Mouse (Mus musculus) cerebellum, adult 2 months (tissue): ENCODE data around the gene Tek.

Experiments
- CTCF ChIP-seq: fragments of 200-500 bp; IDR thresholded peaks from 2 replicates; pipeline ENCODE4 v1.5.1; 2011; ENCODE audit warnings: low read depth, mild to moderate bottlenecking, control low read depth, low read length, moderate library complexity, borderline replicate concordance; ENCODE audit not compliant: insufficient read depth
- POLR2A ChIP-seq: fragments of 200-500 bp; IDR thresholded peaks from 2 replicates; pipeline ENCODE4 v1.6.1; 2011; ENCODE audit warnings: low read length, control low read depth, borderline replicate concordance; ENCODE audit not compliant: insufficient read depth

DNA sequence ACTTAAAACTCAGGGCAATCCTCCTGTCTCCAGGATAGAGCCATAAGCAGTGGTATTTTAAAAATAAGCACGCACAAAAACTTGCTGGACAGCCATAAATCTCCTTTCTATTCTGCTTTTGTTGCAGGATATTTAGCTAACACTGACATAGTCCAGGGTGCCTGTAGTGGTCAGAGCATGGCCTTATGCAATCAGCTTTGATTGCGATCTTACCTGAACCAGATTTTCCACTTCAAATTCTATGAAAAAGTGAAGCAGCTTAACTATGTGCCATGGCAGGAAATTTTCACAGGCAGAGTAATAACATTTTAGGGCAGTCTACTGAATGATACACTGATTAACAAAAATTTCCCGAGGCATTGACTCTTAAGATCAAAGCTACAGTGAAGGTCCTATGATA, 115.2 kb downstream of the Tek start:
- no peak for TF ChIP-seq POLR2A
- TF ChIP-seq CTCF = no peak
